Mouse (Mus musculus) thymus, postnatal 14 days (tissue): ENCODE measurements around the gene Lta.

Experiments used
- DNase-seq: peaks from one replicate; pipeline ENCODE4 v3.0.0; 2021

Lta gene

DNA sequence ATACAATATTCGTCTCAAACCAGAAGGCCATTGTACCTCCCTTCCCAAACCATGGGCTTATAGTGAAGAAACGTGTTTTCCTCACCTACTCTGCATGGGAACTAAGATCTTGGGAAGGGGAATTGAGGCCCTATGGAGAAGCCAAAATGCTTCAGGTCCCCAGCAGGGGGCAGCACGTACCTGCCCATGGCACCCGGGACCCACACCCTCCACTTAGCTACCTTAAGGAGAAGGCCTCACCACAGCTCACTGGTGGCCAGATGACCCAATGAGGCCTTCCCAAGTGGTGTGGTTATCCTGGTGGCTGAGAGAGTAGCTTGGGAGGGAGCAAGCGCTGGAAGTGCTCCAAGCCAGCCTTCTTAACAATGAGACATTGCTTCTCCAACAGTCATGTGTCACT is 26.6 kb downstream of the Lta start:
- peak; percentile 88 for DNase-seq

DNA sequence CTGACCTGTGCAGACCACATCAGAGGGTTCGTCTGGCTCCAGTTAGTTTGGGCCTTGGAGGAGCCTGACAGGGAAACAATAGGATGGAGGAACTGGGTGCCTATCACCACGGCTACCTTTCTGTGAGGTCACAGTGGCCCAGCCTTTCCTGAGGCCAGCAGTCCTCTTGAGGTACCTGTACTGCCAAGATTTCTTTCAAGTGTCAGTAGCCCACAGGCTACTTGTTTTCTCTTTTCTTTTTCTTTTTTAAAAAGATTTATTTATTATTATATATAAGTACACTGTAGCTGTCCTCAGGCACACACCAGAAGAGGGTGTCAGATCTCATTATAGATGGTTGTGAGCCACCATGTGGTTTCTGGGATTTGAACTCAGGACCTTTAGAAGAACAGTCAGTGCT is 29.2 kb downstream of the Lta start, which contains the start of gene Aif1:
Aif1 (minus strand) TSS at position 101 of the 400 bp plus-strand sequence.
- DNase-seq = no peak

DNA sequence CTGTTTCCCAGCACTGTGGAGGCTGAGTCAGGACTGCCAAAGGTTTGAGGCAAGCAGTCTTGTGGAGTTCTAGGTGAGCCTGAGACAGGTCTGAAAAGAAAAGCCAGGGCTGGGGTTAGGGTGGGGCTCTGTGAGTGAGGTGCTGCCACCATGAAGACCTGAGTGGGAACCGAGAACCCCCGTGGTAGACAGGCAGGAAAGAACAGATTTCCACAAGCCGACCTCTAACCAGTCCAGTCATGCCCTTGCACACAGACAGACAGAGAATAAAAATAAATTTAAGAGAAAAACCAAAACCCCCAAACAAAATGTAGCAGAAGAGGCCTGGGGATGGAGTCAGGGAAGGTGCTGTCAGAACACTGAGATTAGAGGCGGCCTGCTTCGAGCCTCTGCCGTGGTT is 29.8 kb downstream of the Lta start:
- no peak for DNase-seq

DNA sequence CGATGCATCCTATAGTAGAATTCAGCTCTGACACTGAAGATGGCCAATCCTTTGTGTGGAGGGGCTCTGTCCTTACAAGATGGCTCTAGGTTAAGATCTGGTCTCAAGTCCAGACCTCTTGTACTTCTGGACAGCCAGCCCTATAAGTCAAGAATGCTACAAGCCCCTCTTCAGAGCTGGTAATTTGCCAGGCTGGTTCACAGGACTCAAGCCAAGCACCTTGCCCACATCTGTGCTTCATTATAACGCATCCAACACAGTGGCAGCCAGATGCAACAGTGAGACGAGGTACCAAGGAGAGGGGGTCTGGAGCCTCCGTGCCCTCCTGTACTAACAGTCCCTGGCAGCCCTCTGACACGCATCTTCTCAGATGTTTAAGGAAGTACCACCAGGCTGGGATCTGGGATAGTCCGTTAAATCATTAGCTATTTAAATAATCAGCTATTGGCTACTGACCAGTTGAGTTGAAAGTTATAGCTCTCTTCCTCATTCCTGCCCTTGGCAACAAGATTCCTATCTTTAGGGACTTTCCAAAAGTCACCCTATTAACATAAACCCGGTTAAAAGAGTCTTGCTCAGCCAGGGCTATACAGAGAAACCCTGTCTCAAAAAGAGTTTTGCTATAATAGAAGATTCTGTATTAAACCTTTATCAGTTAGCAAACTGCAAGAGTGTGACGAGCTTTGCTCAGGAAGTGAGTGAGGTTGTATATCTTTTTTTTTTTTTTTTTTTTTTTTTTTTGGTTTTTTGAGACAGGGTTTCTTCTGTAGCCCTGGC is 30.8 kb downstream of the Lta start:
- no peak for DNase-seq

DNA sequence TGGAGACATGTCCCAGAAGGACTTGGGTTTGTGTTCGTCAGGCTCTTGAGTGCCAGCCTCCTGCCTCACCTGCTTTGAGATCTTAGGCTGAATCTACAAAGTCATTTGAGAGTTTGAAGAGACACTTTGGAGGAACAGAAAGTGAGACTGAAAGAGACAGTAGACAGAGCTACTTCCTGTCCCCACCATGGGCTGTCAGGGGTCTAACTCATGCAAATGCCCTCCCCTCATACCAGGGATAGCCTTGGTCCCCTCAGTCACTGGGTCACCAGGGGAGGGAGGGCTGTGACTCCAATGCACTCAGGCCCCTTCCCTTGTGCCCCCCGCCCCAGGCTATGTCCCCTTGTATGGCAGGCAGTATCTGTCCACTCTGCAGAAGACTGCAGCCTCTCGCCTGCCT is 31.8 kb downstream of the Lta start:
- DNase-seq = no peak

DNA sequence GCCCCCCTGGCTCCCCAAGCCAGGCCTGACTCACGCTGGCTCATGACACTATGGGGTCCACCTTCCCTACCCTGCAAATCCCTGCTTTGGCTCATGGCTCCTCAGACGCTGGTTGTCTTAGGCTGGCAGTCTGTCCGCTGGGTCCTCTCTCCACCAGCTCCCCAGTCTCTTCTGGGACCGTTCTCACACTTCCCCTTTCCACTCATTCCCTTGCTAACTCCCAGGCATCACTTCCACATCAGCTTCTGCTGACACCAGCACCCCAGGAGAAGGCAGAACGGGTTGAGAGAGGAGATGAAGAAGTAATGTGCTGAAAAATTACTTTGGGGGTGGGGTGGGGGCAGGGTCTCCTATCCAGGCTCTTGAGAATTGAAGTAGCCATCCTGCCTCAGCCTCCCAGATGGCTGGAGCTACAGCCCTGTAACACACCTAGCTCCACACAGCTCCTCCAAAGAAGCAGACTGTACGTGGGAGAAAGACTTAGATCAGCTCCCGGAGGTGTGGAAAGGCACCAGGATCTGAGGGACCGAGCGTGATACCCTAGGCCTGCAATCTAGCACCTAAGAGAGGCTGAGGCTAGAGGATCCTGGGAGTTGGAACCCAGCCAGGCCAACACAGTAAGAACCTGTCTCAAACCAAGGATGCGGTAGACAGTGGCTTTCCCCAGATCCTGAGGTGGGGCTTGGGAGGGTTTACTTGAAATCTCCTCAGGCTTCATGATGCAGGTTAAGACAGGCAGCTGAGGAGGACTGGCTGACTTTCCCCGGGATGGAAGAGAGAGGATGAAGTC is 32.5 kb downstream of the Lta start:
- no peak for DNase-seq

DNA sequence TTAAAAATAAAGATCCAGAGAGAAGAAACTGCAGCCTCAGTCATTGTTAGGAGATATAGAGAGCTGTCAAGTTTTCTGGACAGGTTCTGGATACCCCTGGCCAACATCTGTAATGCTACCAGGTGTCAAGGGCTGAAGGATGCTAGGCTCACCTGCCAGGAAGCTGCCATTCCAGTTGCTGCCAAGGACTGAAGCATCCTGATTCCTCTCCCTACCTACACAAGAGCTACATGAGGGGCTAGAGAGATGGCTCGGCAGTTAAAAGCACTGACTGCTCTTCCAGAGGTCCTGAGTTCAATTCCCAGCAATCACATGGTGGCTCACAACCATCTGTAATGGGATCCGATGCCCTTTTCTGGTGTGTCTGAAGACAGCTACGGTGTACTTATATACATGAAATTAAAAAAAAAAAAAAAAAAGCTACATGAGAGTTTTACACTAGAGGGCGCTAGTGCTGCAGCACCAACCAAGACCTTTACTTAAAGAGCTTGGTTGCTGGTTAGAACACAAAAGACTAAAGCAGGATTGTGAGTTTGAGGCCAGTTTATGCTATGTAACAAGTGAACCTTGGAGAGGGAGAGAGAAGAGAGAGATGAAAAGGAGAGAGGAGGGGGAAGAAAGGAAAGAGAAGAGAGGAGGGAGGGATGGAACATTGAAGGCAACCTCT is 36.5 kb downstream of the Lta start:
- peak; percentile 50 for DNase-seq

DNA sequence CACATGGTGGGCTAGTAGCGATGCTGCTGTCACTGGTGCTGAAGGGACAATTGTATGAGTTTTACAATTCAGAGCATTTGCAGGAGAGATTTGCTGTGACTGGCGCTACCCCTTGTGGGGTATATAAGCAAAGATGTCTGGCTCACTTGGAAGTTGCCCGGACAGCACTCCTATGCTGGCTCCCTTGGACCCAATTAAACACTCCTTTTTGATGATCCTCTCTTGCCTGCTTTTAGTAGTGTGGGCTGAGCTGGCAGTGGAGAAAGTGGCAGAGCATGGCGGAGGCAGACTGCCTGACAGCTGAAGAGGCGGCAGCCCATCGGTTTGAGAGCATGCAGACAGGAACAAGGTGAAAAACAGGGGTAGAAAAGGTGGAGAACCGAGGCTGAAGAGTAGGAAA is 37.4 kb downstream of the Lta start:
- no peak for DNase-seq

DNA sequence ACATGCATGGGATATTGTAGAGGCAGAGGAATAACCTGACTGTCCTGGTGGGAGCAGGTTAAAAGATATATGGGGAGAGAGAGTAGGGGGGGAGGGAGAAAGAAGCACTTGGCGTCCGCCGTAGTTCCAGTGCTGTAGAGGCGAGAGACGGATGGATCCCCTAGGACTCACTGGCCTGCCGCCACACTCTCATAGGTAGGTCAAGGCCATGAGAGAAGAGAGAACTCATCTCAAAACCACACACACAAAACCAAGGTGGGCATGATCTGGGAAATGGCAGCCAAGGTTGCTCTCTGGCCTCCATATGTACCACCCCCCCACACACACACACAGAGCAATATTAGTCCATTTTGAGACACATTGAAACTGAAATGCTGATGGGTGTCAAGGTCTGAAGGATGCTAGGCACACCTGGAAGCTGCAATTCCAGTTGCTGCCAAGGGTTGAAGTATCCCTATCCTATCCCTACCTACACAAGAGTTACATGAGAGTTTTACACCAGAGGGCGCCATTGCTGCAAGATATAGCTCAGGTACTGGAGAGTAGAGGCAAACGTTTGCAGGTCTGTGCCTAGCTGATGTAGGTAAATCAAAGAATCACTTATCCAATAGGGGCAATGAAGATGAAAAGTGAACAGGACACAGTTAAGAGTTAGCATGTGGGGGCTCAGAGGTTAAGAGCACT is 38.7 kb downstream of the Lta start:
- DNase-seq = peak; percentile 83

DNA sequence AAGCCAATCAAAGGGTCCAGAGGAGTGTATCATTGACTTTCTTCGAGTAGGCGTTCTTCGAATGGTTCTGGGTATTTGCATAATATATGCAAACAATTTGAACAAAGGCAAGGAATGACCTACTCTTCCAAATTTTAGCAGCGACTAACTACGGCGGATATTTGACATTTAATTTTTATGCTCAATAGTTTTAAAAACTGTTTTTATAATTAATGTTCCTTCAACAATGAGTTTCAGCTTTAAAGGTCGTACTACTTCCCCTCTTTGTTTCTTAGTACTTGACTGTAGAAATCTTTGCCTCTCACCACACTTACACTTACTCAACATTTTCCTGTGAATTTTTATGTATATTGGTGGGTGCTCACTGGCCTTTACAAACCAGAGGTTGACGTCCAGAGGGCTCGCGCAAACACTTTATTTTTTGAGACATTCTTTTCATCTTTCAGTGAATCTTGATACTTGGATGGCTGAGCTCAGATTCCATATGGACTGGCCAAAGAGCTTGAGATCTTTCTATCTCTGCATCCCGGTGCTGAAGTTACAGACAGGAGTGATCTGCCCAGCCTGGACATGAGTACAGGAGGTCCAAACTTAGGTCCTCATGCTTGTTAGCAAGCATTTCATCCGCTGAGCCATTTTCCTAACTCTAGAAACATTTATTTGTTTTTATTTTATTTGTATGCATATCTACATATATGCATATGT is 39.5 kb downstream of the Lta start:
- no peak for DNase-seq

DNA sequence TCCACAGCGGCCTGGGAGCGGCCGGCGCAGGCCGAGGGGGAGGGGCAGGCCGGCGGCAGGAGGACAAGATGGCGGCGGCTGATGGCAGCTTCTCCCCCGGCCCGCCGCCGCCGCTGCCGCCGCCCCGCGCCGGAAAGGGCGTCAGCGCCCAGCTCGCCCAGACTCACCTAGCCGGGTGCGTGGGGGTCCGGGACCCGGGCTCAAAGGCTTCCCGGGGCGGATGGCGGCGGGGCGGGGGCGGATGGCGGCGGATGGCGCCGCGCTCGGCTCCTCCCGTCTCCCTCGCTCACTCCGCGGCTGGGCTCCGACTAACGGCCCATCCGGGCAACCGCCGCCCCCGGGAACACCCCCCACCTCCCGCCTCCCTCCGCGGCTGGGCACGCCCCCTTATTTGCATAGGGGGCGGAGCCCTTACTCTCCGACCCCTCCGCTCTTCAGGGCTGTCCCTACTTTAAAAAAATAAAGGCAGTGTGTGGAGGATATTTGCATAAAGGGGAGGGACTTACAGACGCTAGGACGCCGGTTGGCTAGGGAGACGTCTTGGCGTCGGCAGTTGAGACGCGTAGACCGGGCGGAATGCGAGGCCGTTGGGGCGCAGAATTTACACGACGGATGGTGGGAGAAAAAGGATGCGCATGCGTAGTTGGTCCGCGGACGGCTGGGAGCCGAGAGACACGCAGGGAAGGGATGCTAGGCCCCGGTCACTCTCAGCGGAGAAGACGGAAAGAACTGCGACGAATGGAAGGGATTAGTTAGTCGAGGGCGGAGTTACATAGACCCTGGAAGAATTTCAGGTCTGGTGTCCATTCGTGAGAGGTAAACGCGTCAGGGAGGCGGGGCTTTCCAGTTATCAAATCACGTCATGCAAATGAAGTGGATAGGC is 40.3 kb downstream of the Lta start, which contains the start of gene Prrc2a:
Prrc2a (minus strand) TSS at position 330 of the 883 bp plus-strand sequence.
- peak; percentile 97 for DNase-seq

DNA sequence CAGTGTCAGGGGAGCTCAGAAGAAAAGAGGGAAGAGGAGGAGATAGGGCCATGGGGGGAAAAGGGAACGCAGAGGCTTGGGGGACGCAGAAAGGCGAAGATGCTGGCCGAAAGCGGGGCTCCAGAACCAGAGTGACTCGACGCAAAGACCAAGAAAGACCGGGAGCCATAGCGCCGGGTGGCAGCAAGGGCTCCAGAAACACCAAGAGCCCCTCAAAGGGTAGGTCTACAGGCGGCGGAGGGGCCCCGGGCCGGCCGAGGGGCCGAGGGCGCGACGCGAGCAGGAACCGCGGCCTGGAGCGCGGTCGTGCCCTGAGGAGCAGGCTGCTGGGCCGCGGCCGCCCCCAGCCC is 41.0 kb downstream of the Lta start:
- DNase-seq = no peak

DNA sequence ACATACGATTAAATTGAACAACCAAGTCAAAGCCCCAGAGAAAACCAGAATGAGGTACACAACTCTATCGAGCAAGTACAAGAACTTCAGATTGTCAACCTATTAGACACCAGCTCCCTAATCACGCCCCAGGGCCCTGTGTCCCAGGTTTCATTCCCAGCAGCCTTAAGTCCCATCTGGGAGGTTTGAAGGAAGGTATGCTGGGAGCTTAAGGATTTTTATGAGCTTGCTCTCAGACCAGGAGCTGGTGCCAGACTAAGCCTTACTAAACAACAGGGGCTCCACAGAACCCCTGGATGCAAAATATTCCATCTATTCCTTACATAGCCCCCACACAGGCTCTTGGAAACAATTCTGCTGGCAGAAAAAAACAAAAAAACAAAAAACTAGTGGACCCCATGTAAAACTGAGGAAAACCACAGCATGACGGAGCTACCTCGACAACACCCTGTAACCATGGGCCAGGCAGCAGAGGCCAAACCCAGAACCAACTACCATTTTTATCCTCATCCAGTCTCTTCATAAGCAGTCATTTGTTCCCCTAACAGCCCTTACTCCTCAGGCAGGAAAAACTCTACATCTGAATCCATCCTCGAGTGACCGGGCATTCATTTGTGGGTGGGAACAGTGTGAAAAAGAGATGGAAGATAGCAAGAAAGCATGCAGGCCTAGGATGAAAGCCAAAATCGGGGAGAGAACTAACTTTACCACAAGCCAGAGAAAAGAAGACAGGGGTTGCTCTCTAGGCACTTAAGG is 41.6 kb downstream of the Lta start:
- DNase-seq = no peak

DNA sequence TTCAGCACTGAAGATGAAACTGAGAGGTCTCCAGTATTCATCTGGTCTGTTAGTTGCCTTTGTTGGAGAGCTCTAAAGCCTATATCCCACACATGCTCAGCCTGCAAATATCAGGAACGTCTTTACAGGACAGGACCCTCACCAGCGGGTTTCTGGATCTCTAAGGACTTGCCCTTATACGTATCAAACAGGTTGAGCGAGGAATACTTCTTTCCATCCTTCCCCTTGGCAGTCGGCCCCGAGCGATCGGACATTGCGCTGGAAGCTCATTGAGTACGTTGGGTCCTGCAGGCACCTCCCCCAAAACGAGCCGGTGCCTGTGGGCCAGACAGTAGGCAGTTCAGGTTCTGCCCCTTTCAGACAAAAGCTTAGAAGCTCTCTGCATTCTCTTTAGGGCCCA is 42.4 kb downstream of the Lta start:
- DNase-seq = no peak

DNA sequence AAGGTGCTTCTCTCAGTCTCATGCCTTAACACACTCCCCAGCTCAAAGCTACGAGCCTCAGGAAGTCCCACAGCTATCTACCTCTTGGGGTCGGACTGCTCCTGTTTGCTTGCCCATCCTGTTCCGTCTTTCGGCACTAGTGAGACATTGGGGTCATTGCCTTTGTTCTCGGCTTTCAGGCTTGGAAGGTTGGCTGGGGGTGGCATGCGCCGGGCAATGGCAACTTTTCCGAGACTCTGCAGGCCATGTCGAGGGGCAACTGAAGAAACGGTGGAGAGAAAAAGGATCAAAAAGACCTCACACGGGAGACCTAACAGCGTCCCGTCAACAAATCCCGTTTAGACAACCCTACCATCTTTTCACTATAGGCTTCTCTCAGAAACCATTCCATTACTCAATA is 43.0 kb downstream of the Lta start:
- no peak for DNase-seq

DNA sequence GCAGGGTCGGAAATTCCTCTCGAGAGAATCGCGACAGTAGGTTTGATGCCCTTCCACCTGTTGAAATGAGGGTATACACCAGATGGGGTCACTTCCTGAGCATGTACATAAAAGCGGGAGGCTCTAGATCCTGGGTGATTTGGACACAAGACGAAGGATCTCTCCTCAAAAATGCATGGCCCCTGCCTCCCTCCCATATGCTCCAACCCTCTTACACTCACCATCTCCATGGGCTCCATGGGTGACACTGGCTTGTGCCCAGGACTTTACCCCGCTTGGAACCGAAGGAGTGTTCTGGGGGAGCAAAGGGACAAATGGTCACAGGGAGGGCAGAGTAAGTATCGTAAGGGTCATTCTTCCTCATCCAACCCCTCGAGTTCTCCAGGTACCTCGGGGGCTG is 43.7 kb downstream of the Lta start:
- no peak for DNase-seq

DNA sequence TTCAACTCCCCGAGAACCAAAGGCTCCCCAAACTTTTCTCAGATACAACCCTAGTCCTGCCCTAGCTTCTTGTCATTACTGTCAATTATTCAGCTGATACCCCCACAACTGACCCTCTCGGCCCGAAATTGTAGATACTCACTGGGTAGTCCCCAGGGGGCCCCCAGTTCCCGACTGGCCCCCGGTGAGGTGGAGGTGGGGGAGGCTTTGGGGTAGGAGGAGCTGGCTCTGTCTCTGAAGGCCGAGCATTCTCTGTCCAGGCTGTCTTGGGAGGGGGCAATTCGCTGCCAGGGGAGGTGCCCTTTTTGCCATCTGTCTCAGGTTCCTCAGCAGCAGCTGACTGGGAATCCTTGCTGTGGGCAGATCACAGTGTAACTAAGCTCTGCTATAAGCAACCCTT is 45.5 kb downstream of the Lta start:
- DNase-seq = no peak

DNA sequence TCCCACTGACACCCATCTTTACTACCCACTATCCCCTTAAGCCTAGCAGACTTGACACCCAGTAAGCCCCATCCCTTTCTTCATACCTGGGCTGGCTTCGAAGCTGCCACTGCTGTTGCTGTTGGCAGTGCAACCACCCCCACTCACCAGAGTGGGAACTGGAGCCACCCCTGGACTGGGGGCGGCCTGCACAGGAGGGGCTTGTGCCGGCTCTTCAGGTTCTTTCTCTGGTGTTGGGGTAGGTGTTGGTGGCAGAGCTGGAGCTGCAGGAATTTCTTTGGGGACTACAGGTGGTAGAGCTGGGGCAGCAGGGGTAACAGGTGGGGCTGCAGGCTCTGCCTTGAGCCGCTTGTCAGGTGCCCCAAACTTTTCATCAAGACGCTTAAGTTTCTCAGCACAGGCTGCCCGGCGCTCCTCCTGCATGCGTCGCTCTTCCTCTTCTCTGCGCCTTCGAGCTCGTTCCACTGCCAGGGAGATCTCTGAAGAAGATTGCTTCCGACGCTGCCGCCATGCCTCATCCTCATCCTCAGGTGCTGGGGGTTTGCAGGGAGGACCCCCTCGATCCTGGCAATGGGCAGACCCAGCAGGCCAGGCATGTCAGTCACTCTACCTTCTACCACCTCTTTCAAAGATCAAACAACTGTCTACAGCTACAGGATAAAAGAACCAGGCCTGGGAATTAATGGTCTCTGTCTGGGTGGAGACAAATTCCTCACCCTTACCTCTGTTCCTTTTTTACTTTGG is 46.1 kb downstream of the Lta start:
- no peak for DNase-seq

DNA sequence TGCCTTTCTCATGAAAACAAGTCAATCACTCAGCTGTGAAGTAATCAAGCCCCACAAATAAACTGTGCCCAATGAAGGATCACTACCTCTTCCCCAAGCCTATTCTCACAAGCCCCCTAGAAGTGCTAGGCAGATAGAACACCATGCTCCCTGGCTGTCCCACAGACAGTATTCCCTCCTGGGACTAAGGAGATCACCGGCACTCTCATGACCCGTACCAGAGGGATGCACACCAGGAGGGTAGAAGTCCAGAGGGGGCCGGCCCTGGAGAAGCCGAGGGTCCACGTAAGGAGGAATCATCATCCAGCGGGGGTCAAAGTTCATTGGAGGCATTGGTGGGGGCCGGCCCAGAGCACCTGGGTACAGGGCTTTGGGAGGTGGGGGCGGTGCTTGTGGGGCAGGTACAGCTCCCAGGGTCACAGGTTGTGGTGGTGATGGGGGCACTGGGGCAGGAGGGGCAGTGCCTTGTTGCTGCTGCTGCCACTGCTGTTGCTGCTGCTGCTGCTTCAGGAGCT is 47.4 kb downstream of the Lta start:
- no peak for DNase-seq

DNA sequence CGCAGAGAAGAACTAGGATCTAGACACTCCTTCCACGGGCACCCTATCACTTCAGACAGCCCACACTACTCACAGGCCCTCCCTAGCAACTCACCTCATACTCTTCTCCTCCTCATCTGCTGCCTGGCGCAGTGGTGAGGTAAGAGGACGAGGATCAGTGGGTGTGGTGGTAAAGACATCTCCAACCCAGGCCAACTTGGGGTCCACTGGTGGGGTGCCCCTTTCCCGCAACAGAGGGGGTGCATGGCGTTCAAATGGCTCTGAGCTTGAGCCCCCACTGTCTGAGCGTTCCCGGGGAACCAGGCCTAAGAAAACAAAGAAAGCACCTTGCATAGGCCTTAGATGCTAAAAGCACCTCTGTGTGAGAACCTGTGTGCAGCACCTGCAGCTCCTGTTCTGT is 47.9 kb downstream of the Lta start:
- no peak for DNase-seq
